Mouse (Mus musculus) urinary bladder, adult 18-20 months (tissue): ENCODE data around the gene Hist1h2ag.

ENCODE experiments used
- DNase-seq, 2 experiments: peaks; one replicate each; pipeline ENCODE4 v3.0.0; 2022; ENCODE audit warnings: low spot score in 2 of 2, mixed read lengths in 2 of 2

The Hist1h2ag gene

DNA sequence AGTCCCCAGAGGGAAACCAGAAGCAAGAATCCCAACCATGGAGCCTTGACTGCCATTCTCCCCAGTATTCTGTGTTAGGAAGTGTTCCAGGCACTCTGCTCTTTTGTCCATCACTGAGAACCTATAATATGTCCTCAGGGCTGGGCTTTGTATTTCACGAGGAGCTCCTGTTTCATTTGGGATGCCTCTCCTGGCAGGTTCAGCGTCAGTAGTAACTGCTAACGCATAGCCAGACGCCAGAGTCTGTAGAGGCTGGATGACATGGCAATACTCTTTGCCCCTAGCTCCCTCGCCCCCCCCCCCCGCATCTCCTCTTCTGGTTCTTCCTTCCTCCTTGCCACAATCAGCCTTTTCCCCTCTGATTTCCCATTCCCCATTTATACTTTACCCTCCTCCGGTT lies 33.1 kb downstream of the Hist1h2ag start, which contains the start of gene Prss16:
Gene Prss16 (minus strand): TSS at position 101 of the 400 bp plus-strand sequence.
- DNase-seq, result no peak

DNA sequence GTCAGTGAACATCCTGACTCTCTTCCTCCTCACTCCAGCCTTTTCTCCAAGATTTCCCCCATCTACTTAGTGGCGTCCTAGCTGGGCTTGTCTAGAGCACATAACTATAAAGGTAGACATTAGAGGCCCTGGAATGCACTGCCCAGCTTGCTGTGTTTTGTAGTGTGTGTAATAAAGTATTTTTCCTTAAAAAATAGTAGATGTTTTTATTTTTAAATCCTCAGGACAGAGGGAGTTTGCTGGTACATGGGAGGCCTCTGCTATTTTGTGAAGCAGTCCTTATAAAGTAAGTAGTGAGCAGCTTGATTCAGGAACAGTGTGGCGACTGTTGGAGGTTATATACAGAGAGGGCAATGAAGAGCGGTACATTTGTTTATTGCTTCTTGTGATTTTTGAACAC lies 34.0 kb downstream of the Hist1h2ag start:
- DNase-seq, result no peak

DNA sequence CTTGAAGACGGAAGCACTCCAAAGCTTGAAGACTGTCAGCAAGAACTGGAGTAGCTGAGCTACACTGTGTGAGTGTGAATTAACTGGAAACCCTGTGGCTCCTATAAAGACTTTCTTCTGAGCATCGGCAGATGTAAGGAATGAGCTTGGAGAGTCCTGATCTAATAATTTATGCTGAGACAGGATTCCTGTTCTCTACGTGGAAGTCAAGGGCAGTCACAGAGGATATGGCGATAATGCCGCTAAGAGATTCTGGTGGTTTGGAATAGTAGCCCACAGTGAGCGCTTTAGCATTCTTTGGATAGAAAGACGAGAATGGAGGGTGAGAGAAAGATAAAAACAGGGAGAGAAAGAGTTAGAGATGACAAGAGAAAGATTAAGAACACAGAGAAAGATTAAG lies 34.9 kb downstream of the Hist1h2ag start:
- DNase-seq, result no peak

DNA sequence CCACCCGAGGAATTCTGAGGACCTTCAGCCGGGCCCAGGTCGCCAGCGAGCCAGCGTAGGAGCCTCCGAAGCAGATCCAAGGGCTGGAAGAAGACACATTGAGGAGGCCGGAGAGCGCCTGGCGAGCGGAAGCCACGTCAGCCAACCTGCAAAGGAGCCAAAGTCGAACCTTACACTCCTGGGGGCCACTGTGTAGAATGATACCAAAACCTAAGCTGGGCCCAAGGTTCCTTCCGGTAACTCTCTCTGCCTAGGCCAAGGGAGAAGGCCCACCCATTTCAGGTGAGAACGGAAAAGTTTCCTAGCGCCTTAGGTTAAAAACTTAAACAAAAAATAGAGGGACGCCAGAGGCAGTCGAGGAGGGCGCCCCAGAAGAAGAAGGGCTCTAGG lies 35.6 kb downstream of the Hist1h2ag start:
- DNase-seq, result no peak

DNA sequence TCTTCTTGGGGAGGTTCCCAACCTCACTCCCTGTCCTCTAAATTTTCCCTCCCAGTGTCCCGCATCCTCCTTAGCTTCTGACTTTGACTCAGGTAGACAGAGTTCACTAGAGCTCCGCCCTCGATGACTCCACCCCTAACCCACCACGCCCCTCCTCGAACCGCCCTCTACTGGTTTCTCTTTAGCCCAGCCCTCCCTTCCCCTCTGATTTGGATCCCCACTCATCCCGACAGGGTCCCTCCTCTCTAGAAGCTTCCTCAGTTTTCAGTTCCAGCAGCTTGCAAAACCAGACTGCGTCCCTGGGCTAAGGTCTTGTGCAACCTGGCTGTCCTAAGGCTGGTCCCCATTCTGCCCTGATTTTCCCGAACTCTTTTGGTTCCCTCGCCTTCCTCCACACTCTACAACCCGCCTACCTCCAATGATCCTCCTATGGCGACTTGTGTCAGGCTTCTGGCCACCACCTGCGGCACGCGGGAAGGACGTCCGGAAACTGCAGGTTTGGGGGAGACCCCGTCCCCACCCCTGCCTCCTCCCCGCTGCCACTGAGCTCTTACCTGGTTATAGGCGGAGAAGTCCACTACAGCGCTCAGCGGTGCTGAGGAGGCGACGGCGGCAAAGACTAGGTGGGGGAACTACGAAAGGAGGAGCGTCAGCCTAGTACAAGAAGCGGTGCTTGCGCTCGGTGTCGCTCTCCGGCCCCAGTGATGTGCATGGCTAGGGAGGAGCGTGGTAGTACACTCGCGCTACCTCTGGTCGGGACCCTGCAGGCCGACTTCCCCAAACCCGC lies 36.2 kb downstream of the Hist1h2ag start:
- peak in 1 of 2 experiments; percentile 27 for DNase-seq

DNA sequence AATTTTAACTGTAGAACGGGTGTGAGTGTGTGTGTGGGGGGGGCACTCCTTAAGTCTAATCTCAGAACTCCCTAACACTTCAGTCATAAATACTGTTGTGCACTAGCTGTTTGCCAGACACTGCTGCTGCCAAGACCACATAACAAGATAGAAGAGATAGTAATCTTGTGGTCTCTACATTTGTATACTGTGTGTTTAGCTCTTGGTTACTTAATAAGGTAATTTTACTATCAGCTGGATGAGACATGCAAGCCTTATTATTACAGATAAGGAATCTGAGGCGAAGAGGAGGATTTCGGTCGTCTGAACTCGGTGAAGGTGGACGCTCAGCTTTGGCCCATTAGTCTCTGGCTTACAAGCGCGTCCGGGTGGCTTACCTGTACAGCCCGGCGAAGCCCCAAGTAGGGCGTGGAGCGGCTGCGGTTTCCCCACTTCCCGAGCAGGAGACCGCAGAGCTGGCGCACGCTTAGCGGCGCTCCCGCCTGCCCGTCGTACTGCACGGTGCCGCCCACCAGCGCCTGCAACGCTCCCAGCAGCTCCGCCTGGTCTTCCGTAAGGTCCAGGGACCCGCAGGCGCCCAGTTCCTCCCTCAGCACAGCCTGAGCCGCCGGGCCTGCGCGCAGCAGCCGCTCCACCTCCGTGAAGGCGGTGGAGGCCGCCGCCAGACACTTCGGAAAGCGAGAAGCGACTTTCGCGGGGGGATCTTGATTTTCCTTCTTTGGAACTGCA lies 37.0 kb downstream of the Hist1h2ag start:
- DNase-seq, result peak in 1 of 2 experiments; percentile 68

DNA sequence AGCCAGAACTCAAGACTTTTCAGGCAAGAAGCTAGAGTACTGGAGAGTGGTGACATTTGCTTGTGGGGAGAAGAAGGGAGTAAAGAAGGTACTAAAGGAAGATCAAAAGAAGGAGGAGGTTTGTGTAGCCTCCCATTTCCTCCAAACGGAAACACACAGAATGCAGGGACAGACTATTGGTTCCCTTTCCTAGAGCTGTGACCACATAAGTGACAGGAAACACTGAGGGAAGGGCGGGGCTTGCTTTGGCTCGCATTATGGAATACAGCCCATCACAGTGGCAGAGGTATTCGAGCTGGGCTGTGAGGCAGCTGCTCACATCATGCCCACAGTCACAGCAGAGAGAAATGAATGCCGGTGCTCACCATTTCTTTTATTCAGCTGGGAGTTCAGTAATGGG lies 40.9 kb downstream of the Hist1h2ag start:
- DNase-seq, result no peak

DNA sequence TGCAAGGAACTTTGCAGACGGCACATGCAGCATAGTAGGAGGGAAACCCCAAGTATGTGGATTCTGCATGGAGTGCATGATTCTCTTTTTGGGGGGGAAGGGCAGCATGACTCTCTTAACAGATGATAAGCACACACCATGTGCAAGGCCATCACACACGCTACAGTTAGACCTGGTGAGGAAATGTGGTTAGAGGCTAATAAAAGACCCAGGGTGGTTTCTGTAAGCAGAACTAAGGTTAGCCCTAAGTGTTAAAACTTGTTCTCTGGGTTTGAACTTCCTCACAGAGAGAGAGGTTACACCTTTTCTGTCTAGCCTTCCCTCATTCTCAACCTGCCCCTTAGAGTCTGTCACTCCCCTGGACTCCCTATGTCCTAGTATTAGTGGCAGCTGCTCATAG lies 41.4 kb downstream of the Hist1h2ag start:
- DNase-seq, result no peak

DNA sequence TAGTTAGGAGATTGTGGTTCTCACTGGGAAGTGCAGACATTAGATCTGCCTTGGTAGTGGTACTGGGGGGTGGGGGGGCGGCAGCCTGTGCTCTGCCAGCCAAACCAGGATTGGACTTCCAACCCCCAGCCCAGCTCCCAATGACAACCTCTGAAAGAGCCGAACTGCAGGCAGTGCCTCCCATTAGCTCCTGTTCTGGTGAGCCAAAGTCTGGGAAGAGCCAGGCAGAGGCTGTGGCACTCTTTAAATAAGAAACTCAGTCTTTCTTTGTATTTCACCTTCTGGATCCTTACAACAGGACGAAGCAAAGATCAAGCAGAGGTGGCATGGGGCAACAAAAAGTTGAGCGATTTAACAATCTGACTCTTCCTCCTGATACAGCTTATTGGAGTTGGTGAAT lies 43.6 kb downstream of the Hist1h2ag start:
- DNase-seq, result no peak

DNA sequence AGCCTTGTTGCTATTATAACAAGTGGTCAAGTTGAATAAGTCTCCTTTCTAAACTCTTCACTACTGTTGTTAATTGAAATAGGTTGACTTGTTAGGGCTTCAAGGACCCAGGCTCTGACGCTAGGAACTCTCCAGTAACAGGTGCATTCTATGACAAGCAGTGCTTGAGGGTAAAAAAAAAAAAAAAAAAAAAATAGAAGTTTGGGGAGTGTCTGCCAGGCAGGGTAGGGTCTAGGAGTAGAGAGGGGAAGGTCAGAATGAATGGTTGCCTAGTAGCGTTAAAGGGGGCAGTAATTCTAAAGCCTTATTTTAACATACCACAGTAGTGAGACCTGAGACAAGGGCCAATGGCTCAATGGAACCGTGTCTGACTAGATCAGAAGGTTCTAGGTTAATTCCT lies 44.3 kb downstream of the Hist1h2ag start:
- DNase-seq, result no peak

DNA sequence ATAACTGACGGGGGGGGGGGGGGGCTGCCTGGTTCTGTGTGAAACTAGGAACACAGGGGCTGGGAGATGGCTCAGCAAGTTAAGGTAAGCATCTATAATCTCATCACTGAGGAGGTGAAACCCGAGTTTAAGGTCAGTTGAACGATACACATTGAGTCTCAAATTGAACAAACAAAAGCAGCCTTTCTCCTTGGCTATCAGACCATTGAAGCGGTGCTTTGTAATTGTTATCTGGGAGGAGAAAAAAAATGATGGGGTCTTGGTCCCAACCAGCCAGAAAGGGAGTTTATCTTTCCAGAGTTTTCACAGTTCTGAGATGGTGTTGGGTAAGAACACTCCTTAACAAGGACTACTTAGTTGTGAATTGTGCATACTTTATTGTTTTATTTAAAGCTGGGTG lies 44.9 kb downstream of the Hist1h2ag start:
- no peak for DNase-seq

DNA sequence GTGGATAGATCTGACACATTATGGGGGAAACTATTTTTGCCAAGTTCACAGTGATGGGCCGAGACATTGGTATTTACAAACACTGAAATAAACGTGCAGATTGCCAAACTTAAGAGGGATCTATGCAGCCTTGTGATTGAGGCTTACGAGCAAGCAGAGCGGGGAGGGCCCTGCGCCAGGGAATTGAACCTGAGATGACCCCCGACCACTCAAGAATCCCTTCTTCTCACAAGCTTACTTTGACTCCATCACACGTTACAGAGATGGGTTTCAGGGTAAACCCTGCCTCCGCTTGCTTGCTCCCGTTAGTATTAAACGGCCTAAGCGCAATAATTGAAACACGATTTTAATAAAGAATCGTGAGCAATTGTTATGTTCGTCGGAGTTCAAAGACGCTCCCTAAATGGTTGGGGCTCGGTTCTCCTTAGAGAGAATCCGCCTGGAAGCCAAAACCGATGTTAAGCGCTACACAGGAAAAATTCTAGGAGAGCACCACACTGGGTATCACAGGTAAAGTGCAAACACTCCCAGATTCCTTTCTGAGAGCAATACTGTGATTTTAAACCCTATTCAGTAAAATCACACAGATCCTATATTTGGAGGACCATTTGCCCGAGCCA lies 45.4 kb downstream of the Hist1h2ag start:
- DNase-seq, result no peak

DNA sequence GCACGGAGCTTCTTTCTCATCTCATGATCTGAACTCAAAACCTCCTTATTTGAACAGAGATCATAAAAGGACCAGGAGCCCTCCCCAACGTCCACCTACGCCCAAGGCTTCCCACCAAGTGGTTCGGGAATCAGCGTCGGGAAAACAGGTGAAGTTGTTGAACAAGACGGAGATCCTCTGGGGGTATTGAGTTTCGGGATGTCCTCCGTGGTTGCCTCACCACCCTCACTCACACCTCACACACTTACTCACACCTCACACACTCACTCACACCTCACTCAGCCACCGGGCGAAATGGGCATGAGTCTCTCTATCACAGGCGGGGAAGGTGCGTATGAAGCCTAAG lies 45.9 kb downstream of the Hist1h2ag start:
- no peak for DNase-seq

DNA sequence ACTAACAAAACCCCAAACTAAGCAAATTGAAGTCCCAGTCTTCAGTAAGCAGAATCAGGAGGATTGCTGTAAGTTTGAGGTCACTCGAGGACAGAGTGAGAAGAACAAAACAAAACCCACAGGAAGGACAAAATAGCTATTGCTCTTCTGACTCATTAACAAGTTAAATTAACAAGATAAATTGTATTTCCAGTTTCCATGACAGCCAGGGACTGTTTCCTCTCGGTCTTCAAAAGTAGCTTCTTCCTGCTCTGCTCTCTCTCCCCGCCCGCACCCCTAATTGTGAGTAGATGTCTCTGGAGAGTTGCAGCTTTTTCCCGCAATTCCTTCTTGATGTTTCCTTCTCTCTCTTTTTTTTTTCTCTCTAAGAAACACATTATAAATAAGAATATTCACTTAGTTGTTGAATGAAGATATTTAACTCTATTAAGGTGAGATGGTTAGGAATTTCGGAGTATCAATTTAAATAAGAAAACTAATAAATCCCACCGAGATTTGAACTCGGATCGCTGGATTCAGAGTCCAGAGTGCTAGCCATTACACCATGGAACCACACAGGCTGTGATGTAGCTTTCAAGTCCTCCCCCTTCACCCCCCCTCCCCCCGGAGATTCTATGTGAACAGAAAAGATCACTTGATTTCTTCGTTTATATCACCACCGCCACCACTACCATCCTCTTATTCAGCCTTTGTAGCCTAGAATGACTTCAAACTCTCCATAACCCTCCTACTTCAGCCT lies 46.5 kb downstream of the Hist1h2ag start:
- no peak for DNase-seq

DNA sequence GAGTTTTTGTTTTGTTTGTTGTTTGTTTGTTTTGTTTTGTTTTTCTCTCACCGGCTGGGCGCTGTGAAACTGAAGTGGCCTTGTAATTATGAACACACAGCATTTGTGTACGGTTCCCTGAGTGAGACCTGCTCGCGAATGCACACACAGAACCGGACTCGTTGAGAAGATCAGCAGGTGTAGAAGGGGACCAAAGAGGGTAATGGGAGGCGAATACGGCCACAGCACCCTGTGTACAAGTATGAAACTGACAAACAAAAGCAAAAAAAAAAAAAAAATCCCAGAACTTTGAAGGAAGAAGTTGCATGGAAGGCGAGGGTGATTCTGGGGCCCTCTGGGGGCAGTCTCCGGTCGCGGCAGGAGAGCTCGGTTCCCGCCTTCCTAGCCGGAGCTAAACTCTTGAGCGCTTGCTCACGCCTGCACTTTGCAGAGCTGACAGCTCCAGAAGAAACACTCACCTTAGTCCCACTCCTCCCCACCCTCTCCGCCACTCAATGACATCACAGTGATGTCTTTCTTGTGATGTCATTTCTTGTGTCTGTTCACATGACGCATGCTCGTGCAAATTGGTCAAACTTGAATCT lies 47.3 kb downstream of the Hist1h2ag start:
- DNase-seq, result no peak

DNA sequence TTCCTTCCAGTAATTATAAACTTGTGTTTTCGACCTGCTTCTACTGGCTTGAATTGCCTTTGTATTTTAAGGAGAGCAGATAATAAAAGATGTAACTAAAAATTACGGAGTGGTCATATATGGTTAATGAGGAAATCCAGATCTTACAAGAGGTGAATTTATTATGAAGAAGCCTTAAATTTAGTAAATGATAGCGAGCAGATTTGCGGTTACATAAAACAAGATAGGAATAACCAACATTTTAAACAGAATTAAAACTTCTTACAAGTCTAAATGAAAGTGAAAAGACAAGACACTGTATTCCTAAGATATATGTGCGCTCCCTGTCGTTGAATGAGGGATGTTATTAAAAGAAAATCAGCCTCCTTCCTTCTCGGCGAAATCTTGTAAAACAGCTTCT lies 47.8 kb downstream of the Hist1h2ag start:
- no peak for DNase-seq

DNA sequence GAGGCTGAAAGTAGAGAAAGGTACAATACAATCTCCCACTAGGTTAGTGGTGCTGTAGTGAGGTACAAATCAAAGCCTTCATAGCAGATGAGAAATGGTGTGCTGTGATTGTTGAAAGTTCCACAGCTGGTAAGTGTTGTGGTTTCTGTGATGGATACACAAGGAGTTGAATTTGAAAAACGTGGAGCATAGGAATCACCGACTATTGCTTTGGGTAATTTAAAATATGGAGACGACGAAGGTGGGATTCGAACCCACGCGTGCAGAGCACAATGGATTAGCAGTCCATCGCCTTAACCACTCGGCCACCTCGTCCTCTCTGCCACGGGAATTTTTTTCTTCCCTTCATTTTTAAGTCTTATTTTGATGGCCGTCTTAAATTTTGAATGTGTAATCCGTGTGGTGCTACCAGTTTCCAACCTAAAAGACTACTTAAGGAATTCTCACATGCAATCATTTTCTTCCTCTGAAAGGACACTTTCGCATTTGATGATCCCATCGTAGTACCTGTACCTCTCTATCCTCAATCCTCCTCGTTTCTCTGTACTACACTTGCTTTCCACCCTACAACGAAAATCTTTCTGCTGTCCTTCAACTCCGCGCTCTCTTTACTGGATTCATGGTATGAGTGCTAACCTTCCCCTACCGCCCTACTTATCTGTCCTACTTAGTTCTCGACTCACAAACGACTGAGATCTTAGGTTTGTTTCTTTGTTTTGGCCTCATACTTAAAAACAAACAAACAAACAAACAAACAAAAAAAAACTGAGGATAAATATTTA lies 48.6 kb downstream of the Hist1h2ag start:
- no peak for DNase-seq

DNA sequence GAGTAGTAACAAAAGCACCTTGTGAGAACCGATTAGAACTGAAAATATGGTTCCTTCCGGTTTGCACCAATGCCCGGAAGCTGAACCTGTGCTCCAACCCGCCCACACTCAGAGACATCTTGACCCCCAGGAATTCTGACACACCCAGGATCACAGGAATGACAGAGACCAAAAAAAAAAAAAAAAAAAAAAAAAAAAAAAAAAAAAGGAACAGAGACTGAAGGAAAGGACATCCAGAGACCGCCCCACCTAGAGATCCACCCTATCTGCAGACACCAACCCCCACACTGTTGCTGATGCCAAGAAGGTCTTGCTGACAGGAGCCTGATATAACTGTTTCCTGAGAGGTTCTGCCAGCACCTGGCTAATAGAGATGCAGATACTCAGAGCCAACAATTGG lies 50.2 kb downstream of the Hist1h2ag start:
- no peak for DNase-seq
